Mouse (Mus musculus) frontal cortex, adult (tissue): ENCODE data around the gene Gcgr.

ENCODE experiments used
- ATAC-seq: cut with Nextera tagmentation; 2 replicates; pipeline ENCODE4 v1.9.2; 2017; ENCODE audit warnings: mild to moderate bottlenecking, moderate library complexity, mixed read lengths; ENCODE audit not compliant: low TSS enrichment

Gene Gcgr

GRCm38 (mm10) chr11:120588531-120588930 lies 58.0 kb downstream of the Gcgr start:
- no peak for ATAC-seq
